Mouse (Mus musculus): ENCODE data around the gene Shisa7.
"Not testable (repeated sequence)": the region's sequence is repeated elsewhere in the genome, so short reads cannot be mapped to it uniquely, and the experiment has no call there.

Gene Shisa7

GRCm38 (mm10) chr7:4843604-4844244, 772 bp downstream of the Shisa7 start:
- DNase-seq = peak; percentile 86

GRCm38 (mm10) chr7:4842634-4843131, 1.8 kb downstream of the Shisa7 start:
- DNase-seq = peak; percentile 55

- peak; percentile 60 for DNase-seq
These were observed 2.4 kb downstream of the Shisa7 start for GRCm38 (mm10) chr7:4842077-4842476.

- DNase-seq = no peak
These were observed 6.9 kb downstream of the Shisa7 start for GRCm38 (mm10) chr7:4837639-4838038.

GRCm38 (mm10) chr7:4836351-4836792, 8.1 kb downstream of the Shisa7 start:
- peak; percentile 59 for DNase-seq

GRCm38 (mm10) chr7:4835631-4836327, 8.7 kb downstream of the Shisa7 start:
- no peak for DNase-seq

GRCm38 (mm10) chr7:4830476-4830875, 14.0 kb downstream of the Shisa7 start:
- no peak for DNase-seq

- no peak for DNase-seq
These were observed 19.1 kb downstream of the Shisa7 start for GRCm38 (mm10) chr7:4825365-4825764.

- no peak for DNase-seq
These were observed 22.2 kb downstream of the Shisa7 start for GRCm38 (mm10) chr7:4822162-4822907.

DNA sequence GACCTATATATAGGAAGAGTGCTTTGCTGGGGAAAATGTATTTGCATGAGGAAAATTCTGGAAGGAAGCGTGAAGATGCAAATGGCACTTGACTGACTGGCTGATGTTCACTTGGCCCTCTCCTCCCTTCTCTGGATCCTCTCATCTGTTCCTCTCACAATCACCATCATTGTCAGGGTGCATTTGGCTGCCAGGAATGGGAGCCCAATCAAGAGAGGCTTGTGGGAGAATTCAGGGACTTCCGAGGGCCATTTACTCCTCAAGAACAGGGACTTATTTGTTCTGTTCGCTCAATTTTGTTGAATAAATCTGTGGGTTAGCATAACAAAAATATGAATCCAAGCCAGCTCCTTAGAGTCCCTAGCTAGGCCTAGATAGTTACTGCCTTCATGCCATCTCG, 22.8 kb downstream of the Shisa7 start:
- no peak for DNase-seq

DNA sequence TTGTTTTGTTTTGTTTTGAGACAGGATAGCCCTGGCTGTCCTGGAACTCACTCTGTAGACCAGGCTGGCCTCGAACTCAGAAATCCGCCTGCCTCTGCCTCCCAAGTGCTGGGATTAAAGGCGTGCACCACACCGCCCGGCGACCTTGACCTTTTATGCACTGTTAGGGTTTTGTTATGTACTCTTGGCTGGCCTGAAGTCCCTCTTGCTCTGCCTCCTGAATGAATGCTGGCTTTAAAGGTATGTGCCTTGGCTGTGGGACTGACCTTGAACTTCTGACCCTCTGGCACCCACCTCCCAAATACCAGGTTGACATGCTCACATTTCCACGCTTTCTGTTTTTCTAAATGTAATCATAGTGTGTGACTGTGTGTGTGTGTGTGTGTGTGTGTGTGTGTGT, 23.6 kb downstream of the Shisa7 start:
- DNase-seq = not testable (repeated sequence)

GRCm38 (mm10) chr7:4816559-4816958, 27.9 kb downstream of the Shisa7 start:
- DNase-seq = no peak

DNA sequence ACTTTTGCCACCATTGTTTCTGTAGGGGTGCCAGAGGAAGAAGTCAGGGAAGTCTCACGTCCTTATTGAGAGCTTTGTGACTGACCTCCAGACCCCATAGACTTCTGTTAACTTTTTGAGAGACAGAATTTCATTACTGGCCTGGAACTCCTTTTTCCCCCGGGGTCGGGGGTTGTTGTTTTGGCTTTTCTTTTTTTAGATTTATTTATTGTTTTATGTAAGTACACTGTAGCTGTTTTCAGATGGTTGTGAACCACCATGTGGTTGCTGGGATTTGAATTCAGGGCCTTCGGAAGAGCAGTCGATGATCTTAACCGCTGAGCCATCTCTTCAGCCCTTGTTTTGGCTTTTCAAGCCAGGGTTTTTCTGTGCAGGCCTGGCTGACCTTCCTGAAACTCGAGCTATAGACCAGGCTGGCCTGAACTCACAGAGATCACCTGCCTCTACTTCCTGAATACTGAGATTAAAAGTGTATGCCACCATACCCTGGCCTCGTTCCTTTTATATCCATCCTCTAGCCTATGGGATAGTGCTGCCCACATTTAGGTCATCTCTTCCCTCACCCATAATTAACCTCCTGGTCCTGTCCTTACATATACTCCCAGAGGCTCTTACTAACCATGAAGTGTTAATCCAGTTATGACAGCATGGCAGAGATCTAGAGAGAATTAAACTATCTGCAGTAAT, 31.2 kb downstream of the Shisa7 start:
- DNase-seq = no peak

DNA sequence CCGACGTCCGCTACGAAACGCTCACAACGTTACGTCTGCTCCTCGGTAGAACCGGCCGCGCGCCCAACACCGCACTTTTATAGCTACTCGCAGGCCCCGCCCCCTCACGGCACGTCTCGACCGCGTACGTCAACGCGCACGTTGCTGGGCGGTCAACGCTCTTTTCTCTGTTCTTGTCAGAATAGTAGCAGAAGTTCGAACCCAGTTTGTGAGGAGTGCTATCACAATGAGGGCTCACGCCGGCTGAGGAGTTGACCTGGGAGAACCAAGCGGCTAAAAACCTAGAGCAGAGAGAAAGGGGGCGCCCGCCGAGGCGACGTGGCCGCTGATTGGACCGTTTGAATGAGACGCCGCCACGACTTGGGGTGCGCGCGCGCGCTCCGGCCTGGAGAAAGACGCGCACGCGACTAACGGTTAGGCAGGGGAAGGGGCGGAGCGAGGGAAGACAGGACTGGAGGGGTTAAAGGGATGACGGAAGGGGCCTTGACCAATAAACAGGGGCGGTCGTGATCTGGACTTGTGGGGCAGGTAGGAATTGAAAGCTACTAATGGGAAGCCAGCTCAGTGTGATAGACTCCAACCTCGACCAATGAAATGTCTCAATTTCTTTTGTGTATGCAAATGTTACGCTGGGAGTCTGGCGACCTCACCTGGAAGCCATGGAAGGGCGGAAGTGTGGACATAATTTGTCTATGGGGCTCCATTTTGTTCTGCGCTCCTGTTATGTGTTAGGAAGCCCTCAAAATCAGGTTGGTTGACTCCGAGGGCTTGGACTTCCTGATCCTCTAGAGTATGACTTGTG, 32.0 kb downstream of the Shisa7 start, which contains the start of gene Ube2s:
TSS of gene Ube2s (minus strand) at position 288 of the 802 bp plus-strand sequence.
- peak; percentile 98 for DNase-seq

- DNase-seq = no peak
These were observed 32.6 kb downstream of the Shisa7 start for GRCm38 (mm10) chr7:4811842-4812302.

DNA sequence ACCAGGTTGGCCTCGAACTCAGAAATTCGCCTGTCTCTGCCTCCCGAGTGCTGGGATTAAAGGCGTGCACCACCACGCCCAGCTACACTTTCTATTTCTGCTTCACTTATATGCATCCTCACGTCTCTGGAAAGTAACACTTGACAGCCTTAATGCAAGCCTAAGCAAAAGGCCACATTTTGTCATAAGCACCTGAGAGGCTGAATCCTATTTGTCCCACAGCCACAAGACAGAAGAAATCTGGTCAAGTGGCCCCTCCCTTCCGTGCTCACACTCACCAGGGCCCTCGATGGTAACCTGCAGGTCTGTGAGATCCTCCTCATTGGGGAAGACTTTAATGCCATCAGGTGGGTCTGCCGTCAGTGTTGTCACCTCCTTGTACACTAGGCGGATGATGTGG, 33.4 kb downstream of the Shisa7 start:
- not testable (repeated sequence) for DNase-seq

- DNase-seq = no peak
These were observed 37.8 kb downstream of the Shisa7 start for GRCm38 (mm10) chr7:4806716-4807115.

DNA sequence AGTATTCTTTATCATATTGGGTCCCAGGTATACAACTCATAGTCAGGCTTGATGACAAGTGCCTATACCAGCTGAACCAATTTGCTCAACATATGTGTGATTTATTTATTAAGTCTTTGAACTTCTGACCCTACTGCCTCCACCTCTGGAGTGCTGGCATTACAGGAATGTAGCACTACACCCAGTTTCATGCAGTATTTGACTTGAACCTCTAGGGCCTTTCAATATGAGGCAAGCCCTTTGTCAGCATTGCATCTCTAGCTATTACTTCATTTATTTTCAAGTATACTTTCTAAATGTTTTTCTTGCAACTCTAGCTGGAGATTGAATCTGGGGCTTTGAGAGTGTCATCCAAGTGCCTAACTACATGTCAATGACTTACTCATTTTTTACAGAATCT, 42.2 kb downstream of the Shisa7 start:
- no peak for DNase-seq

- no peak for DNase-seq
These were observed 48.6 kb downstream of the Shisa7 start for GRCm38 (mm10) chr7:4795767-4796433.

GRCm38 (mm10) chr7:4794631-4795168, 49.8 kb downstream of the Shisa7 start:
- DNase-seq = no peak

GRCm38 (mm10) chr7:4793674-4794073, 50.8 kb downstream of the Shisa7 start:
- DNase-seq = no peak

Measured in right cerebral cortex, postnatal 25 days (tissue).